Mouse (Mus musculus) fibroblast of lung, adult 2 months (primary cell): ENCODE data around the gene Shc3.
A peak's percentile ranks its signal among the peaks of the same experiment; 100 is the strongest.

Experiments
- DNase-seq: peaks from one replicate; pipeline ENCODE4 v3.0.0-alpha.2; 2011; ENCODE audit warnings: low read depth

Gene Shc3

GRCm38 (mm10) chr13:51480341-51481011, 88.7 kb downstream of the Shc3 start:
- DNase-seq: no peak

GRCm38 (mm10) chr13:51479826-51480225, 89.4 kb downstream of the Shc3 start:
- no peak for DNase-seq

- DNase-seq: no peak
These were observed 92.2 kb downstream of the Shc3 start for GRCm38 (mm10) chr13:51476991-51477390.

DNA sequence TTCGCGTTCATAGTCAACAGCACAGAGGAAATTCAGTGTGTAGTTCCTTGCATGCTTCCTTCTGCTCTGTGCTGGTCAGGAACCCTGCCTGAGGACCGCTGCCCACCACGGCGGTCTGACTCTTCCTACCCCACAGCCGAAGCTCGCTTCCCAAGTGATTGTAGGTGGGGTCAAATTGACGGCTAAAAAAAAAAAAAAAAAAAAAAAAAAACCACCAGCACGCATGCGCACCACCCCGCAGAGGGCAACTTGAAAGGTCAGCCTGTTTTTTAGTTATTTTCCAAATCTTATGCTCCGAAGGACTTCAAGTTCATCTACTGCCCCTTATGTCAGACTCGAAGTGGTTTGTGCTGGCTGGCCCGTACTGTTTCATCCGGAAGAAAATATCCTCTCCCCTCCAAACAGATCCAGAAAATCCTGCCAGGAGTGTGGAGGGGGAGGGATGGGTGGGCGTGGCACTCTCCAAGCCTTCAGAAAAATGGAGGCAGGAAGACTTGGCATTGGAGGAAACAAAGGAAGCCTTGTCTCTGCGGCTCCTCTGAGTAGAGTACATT, 100.4 kb downstream of the Shc3 start:
- no peak for DNase-seq

GRCm38 (mm10) chr13:51466117-51466841, 102.9 kb downstream of the Shc3 start:
- no peak for DNase-seq

- no peak for DNase-seq
These were observed 104.9 kb downstream of the Shc3 start for GRCm38 (mm10) chr13:51464294-51464693.

DNA sequence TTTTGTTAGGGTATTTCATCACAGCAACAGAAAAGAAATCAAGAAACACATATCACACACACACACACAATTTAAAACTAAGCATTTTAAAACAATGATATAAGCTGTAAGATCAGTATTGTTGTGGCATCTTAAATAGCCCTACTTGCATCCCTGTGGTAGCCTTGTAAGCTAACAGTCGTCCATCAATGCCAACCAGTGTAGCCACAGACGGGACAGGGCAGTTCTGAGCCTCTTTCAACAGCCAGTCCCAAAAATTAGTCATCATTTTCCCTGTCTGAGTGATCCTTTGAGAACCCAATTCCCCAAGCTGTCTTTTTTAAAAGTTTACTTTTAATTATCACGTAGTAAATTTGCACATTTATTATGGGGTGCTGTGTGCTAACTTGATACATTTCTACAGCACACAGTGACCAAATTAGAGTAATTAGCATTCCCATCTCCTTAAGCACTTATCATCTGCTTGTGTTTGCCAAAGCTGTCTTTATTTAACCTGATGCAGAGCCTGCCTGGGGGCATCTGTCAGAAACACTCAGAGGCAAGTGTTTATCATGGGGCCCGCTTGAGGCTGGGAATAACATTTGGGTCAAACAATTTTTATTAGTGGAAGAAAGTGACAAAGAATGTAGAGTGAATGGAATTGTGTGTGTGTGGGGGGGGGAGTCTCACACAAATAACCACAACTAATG, 112.9 kb downstream of the Shc3 start:
- DNase-seq: peak; percentile 27

- DNase-seq: no peak
These were observed 122.7 kb downstream of the Shc3 start for GRCm38 (mm10) chr13:51446550-51446949.

- no peak for DNase-seq
These were observed 126.3 kb downstream of the Shc3 start for GRCm38 (mm10) chr13:51442922-51443321.

DNA sequence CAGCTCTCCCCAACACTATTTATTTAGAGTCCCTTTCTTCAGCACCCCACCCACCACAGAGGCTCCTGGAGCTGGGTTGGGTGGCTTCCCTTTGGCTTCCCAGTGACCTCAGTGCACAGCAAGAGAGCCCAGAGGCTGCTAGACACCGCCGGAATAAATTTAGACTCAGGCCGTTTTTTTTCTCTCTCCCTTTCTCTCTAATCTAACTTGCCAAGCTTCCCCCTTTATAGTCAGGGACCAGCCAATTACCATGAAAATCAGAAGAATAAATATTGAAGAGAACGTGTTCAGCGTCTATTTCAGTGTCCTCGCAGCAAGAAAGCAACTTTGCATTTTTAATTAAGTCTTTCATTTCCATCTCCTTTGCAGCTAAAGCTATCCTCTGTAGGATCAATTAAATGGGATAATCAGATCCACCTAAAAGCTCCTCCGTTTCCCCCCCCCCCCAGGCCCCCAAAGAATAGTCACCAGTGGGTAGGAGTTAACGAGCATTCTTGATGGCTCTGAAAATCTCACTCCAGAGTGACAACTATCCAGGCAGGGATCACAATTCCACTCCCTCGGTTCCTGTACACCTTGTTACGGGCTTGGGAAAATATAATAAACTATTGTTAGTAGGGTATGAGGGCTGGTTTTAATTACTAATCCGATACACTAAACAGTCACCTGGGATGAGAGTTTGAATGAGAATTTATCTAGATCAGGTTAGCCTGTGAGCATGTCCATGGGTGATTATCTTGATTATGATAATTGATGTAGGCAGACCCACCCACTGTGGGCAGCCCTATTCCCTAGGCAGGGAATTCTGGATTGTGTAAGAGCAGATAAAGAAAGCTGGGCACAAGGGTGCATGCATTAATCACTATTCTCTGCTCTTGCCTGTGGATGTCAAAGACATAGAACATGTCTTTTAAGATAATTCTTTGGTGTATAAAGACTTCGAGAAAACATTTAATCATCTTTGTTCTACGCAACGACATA, 131.8 kb downstream of the Shc3 start:
- no peak for DNase-seq

DNA sequence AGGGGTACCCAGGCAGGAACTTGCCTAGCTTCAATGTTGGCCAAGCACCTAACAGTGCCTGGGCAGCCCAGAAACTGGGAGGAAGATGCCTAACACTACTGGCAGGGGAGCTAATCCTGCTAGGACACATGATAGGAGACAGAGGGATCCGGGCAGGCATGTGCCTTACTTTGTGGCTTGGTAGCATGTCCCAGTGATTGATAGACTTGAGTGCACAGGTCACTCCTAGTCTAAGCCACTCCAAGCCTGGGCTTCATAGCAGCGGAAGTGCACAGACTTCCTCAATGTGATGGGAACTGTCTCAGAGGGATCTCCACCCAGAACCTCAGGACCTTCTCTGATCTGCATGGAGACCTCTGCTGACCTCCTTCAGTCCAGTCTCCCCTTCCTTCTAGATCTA, 134.1 kb downstream of the Shc3 start:
- DNase-seq: no peak

DNA sequence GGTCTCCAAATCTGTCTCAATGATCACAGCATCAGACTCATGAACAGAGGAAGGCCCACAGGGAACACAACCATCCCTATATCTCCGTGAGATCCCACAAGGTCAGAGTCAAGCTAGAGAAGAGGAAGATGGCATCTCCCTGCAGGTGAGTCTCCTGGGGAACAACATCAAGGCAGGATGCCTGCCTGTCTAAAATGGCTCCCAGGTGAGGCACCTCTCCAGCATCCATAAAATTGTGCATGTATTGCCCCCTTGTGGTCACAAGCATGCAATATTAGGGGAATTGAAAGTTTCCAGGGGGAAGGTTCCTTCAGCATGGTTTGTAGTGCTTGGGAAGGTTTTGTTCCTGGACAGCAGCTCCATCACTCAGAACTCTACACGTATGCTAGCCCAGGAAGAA, 134.8 kb downstream of the Shc3 start:
- DNase-seq: no peak

DNA sequence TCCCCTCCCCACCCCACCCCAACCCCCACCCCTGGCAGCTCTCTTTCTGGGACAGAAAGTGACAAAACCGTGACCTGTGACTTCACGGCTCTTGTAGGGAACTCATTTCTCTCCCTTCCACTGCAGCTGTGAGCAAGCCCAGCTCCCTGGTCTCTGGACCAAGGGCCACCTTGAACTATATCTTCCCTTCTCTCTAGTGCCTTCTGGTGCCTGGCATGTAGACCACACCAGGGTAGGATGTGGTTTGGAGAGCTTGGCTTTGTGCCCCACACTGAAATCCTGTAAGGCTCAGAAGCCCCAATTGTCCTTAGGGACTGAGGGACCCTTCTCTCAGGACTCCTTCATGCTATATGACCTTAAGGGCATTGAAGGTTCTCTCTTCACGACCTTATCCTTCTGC, 135.8 kb downstream of the Shc3 start:
- DNase-seq: no peak

DNA sequence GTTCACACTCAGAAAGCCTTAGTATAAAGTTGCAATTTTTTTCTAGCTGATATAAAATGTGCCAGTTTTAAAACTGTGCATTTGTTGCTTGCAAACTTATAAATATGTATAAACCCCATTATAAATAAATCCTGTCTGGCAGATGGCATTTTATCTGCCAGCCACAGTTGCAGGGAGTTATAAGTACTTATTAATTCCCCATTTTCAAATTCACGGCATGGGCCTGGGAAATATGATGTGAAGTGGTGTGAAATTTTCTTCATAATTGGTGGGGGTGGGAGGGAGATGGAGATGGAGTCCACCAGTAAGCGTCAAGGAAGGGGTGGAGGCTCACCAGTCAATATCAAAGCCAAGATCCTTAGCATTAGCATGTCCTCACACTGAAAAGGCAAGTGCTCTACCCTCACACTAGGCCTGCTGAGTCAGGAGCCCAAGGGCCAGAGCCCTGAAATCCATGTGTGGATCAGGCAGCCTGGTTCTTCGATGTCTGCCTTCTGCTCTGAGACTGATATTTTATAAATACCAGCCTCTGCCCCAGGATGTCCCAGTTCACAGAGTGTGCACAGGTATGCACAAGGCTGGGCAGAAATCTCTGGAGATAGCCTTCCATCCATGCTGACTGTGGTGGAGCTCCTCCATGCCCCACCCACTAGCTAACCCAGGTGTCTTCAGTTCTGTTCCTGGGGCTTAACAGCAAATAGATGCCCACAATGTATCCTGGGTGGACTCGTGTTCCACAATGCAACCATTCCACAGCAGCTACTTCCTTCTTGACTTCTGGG, 143.4 kb downstream of the Shc3 start:
- DNase-seq: no peak

DNA sequence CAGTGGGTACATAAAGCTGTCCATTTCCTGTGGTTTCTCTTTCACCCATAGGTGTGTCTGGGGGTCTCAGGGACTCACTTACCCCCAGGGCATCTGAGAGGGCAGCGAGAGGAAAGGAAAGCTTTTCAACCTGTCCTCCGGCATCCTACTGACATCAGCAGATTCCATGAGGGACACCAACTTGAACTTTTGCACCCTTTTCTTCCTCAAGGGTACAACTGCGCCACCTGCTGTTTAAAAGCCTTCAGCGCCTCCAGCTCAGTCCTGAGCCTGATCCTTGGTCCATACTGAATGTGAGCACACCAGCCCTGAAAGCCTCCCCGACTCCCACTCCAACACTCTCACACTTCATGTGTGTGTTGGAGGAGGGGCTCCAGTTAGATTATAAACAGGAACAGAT, 144.6 kb downstream of the Shc3 start:
- DNase-seq: no peak

DNA sequence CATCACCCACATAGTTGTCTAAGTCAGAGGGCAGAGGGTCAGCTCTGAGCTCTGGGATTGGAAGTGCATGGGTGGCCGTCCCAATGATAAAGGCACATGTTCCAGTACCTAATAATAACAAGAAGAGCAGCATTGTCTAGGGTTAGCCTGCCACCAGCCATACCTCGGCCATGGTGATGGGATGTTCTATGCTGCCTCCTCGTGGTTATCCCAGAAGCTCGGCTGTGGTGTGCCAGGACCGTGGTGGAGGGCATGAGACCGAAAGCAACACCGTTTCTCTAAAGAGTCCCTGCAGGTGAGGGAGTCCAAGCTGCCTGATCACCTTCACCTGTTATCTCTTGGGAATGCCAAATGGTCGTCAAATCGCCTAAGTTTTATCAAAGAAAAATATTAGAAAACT, 145.6 kb downstream of the Shc3 start:
- no peak for DNase-seq

DNA sequence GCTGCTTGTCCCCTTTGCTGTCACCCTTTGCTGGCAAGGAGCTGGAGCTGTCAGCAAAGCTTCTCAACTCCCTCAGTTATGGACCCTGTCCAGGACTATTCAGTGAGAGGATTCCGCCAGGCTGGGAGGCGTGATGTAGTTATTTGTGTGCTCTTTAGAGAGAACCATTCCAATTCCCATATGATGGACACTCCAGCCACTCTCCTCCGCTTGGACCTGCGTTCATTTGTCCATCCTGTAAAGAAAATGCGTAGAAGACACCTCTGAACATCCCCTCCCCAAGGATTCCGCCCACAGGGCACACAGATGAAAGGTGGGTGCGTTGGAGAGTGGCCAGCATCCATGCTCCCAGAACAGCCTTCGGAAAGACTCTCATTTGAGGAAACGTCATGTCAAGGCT, 148.4 kb downstream of the Shc3 start:
- DNase-seq: no peak

DNA sequence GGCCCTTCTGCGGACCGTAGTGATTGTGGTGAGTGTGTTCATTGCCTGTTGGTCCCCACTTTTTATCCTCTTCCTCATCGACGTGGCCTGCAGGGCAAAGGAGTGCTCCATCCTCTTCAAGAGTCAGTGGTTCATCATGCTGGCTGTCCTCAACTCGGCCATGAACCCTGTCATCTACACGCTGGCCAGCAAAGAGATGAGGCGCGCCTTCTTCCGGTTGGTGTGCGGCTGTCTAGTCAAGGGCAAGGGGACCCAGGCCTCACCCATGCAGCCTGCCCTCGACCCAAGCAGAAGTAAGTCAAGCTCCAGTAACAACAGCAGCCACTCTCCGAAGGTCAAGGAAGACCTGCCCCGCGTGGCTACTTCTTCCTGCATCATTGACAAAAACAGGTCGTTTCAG, 149.7 kb downstream of the Shc3 start:
- DNase-seq: no peak

GRCm38 (mm10) chr13:51418942-51419451, 150.2 kb downstream of the Shc3 start:
- DNase-seq: no peak

- DNase-seq: peak; percentile 71
These were observed 150.8 kb downstream of the Shc3 start for GRCm38 (mm10) chr13:51418268-51418941.
